Comparison of ENCODE assay signal across 9 mouse cellular contexts in genomic region chr2:153080841-153081523, GRCm38 (mm10). TPM values are rescaled to one million over a fixed set of nuclear protein-coding genes. Genes with fewer than 3 reads are reported as not detected.
DNase-seq lines count a peak whose midpoint lies in the region; ATAC-seq and TF ChIP-seq lines count a peak whose summit lies in the region.
"Had no signal": no experiment of that assay in that cellular context is flagged by ENCODE, and none has a peak within 500 bp of the region (broad histone marks: within the 10 kb centered on the region; RNA-seq: fewer than 3 reads in every experiment).

No protein-coding gene starts in this region.

- H3K9me3 ChIP-seq in neural tube, embryonic 15.5 days (replicated peaks), result no peaks in the 10 kb centered on the region
- H3K9me3 ChIP-seq in limb, embryonic 10.5 days (replicated peaks), result no peaks in the 10 kb centered on the region

- TF ChIP-seq POLR2A in brain, embryonic 14.5 days (IDR thresholded peaks at IDR 0.05; ENCODE audit: borderline replicate concordance, extremely low read depth, insufficient read depth, insufficient read length, poor library complexity, severe bottlenecking), result no peak

- H3K27me3 ChIP-seq in neural tube, embryonic 15.5 days (replicated peaks), result no peaks in the 10 kb centered on the region
- peaks cover 8% of the 10 kb centered on the region; the same call in 1 of the 2 replicates for H3K27me3 ChIP-seq in limb, embryonic 10.5 days (ENCODE audit: low read depth, poor library complexity, severe bottlenecking)

- H3K4me2 ChIP-seq in neural tube, embryonic 15.5 days, result no peak overlapping the region

- no peaks in the 10 kb centered on the region for H3K36me3 ChIP-seq in neural tube, embryonic 15.5 days
- H3K36me3 ChIP-seq in limb, embryonic 10.5 days, result no peaks in the 10 kb centered on the region

- TF ChIP-seq CTCF in brain, embryonic 14.5 days (IDR thresholded peaks at IDR 0.05; ENCODE audit: borderline replicate concordance, extremely low read depth, insufficient read depth, insufficient read length), result peak; percentile 94

- WGBS in neural tube, embryonic 15.5 days, result 36% methylated on average over 32 of the region's 32 CpGs
- whole genome bisulfite sequencing in limb, embryonic 10.5 days, result 36% methylated on average over 32 of the region's 32 CpGs

- H3K27ac ChIP-seq in neural tube, embryonic 15.5 days (replicated peaks), result no peak overlapping the region
- no peak overlapping the region for H3K27ac ChIP-seq in limb, embryonic 10.5 days

- H3K9ac ChIP-seq in neural tube, embryonic 15.5 days (replicated peaks), result no peak overlapping the region

- no peaks in the 10 kb centered on the region for H3K4me1 ChIP-seq in neural tube, embryonic 15.5 days
- H3K4me1 ChIP-seq in limb, embryonic 10.5 days, result no peaks in the 10 kb centered on the region

- DNase-seq in neural tube, embryonic 10.5 days (ENCODE audit: extremely low spot score, low spot score), result peak; percentile 93
- peak; percentile 94 for DNase-seq in brain, embryonic 14.5 days (ENCODE audit: low read depth)
- DNase-seq in induced T-regulatory cell, adult 2 months (ENCODE audit: low read depth), result peak; percentile 93
- DNase-seq in limb, embryonic 10.5 days (ENCODE audit: low spot score), result peak; percentile 89
- peak; percentile 74 for DNase-seq in ovary, postnatal 14 days (ENCODE audit: low spot score)
- DNase-seq in thymus, postnatal 0 days (ENCODE audit: low spot score), result peak; percentile 88

- ATAC-seq in neural tube, embryonic 15.5 days (ENCODE audit: low FRiP score), result no peak
- ATAC-seq in erythroblast, adult 5-6 weeks (replicated peaks; ENCODE audit: low FRiP score, poor library complexity, severe bottlenecking), result peak; percentile 60; the same call in 1 of the 2 replicates

- no peak overlapping the region for H3K4me3 ChIP-seq in neural tube, embryonic 15.5 days (replicated peaks)
- no peak overlapping the region for H3K4me3 ChIP-seq in limb, embryonic 10.5 days

RNA-seq across cellular contexts. Expression of gene Ccm2l, which starts 15.2 kb away (rescaled TPM):
- 1.3 and 1.4 TPM in 2 replicates for polyA plus RNA-seq in neural tube, embryonic 15.5 days (2015; fragmentation: Nextera tagmentation; extraction: Ambion mirVana)
- 8.3 and 8.8 TPM in 2 replicates for polyA plus RNA-seq in brain, embryonic 14.5 days (2012; rRNA removed)
- total RNA-seq in erythroblast, adult 5-6 weeks (2015; ENCODE audit: low replicate concordance), result not detected in 2 replicates
- total RNA-seq in erythroblast, adult 5-6 weeks (2017; ENCODE audit: low replicate concordance), result 0.28 TPM in 1 of 2 replicates, not detected in the other
- polyA plus RNA-seq in limb, embryonic 10.5 days (2016; fragmentation: Nextera tagmentation; extraction: Ambion mirVana), result 1.5 and 1.7 TPM in 2 replicates
- 0.33 and 0.77 TPM in 2 replicates for polyA plus RNA-seq in thymus, postnatal 0 days (2015; fragmentation: Nextera tagmentation; extraction: Ambion mirVana)

RNA-seq across cellular contexts. Expression of gene Hck, which starts 27.3 kb away (rescaled TPM):
- 3.2 and 4.0 TPM in 2 replicates for polyA plus RNA-seq in neural tube, embryonic 15.5 days (2015; fragmentation: Nextera tagmentation; extraction: Ambion mirVana)
- polyA plus RNA-seq in brain, embryonic 14.5 days (2012; rRNA removed), result 1.6 and 2.3 TPM in 2 replicates
- total RNA-seq in erythroblast, adult 5-6 weeks (2015; ENCODE audit: low replicate concordance), result 19.2 and 46.6 TPM in 2 replicates
- total RNA-seq in erythroblast, adult 5-6 weeks (2017; ENCODE audit: low replicate concordance), result 28.7 and 45.7 TPM in 2 replicates
- 0.88 and 1.1 TPM in 2 replicates for polyA plus RNA-seq in limb, embryonic 10.5 days (2016; fragmentation: Nextera tagmentation; extraction: Ambion mirVana)
- 5.8 and 7.3 TPM in 2 replicates for polyA plus RNA-seq in thymus, postnatal 0 days (2015; fragmentation: Nextera tagmentation; extraction: Ambion mirVana)

RNA-seq across cellular contexts. Expression of gene Xkr7, which starts 49.3 kb away (rescaled TPM):
- polyA plus RNA-seq in neural tube, embryonic 15.5 days (2015; fragmentation: Nextera tagmentation; extraction: Ambion mirVana), result 1.7 and 2.0 TPM in 2 replicates
- 12.0 and 18.3 TPM in 2 replicates for polyA plus RNA-seq in brain, embryonic 14.5 days (2012; rRNA removed)
- total RNA-seq in erythroblast, adult 5-6 weeks (2015; ENCODE audit: low replicate concordance), result not detected in 2 replicates
- total RNA-seq in erythroblast, adult 5-6 weeks (2017; ENCODE audit: low replicate concordance), result not detected in 2 replicates
- not detected in 2 replicates for polyA plus RNA-seq in limb, embryonic 10.5 days (2016; fragmentation: Nextera tagmentation; extraction: Ambion mirVana)
- polyA plus RNA-seq in thymus, postnatal 0 days (2015; fragmentation: Nextera tagmentation; extraction: Ambion mirVana), result 0.06 TPM in 1 of 2 replicates, not detected in the other
- polyA plus RNA-seq: heart, embryonic 14.5 days had no signal
